Mouse (Mus musculus): ENCODE results near the gene Zscan26. TPM values are rescaled to one million over a fixed set of nuclear protein-coding genes. Genes with fewer than 3 reads are reported as not detected.
"Not testable (repeated sequence)": the region's sequence is repeated elsewhere in the genome, so short reads cannot be mapped to it uniquely, and the experiment has no call there.

Zscan26 gene
- polyA plus RNA-seq (2015; fragmentation: Nextera tagmentation; extraction: Ambion mirVana) = 28.0 and 29.7 TPM in 2 replicates

DNA sequence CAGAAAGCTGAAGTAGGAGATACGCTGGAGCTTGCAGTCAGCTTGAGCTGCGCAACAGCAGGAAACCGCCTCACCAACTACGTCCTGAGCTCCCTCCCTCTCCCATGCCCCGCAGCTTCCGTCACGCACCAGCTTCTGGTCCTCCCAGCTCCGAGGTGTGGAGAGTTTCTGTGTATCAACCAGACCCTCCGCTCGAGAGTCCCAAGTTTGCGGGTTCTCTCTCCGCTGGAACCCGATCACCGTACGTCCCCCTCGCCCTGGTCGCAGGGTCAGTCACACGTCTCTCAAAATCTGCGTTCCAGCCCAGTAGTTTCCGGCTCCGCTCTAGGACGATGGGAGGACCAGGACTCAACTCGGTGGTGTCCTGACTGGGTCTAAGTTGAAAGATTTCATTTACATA, at the start of gene Zscan26:
Gene Zscan26, minus strand, starts transcription at position 282 of the 400 bp plus-strand sequence.
- Histone ChIP-seq H3K27ac (replicated peaks) (peak within 1 kb of the TSS; percentile 79), H3K4me3 (peak within 1 kb of the TSS; percentile 72), H3K36me3 (peaks cover 20% of the 10 kb centered on the region), H3K9ac (peak within 1 kb of the TSS; percentile 84), H3K9me3 (no peaks in the 10 kb centered on the region), H3K27me3 (replicated peaks) (no peaks in the 10 kb centered on the region), H3K4me1 (peaks cover 34% of the 10 kb centered on the region), H3K4me2 (peak within 1 kb of the TSS; percentile 85)
- ATAC-seq (ENCODE audit: extremely low read depth, insufficient number of reproducible peaks, low FRiP score, low TSS enrichment) = peak; percentile 54; the same call in 1 of the 2 replicates
- under 1% methylated on average over 23 of the region's 23 CpGs for WGBS

DNA sequence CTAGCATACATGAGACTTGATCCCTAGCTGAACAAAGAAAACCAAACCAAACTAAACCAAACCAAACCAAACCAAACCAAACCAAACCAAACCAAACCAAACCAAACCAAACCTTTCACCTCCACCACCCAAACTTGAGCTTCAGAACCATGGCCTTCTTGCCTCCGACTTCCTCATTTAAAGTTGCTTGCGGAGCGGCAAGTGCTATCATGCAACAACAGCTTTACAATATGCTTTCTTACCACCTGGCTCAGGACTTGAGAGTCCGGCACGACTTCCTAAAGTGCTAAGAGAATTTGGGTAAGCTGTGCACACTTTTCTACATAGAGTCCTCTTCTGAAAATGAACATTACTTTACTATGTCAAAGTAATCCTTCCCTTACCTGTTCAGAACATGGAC, 48.8 kb upstream of the Zscan26 start:
- Histone ChIP-seq H3K4me3 (no peak overlapping the region), H3K9ac (no peak overlapping the region), H3K4me2 (no peak overlapping the region), H3K4me1 (0 out of 2 replicates have a peak, but pooled peaks cover 3% of the 10 kb centered on the region), H3K36me3 (no peaks in the 10 kb centered on the region), H3K27me3 (replicated peaks) (no peaks in the 10 kb centered on the region), H3K27ac (replicated peaks) (no peak overlapping the region), H3K9me3 (no peaks in the 10 kb centered on the region)
- ATAC-seq (ENCODE audit: extremely low read depth, insufficient number of reproducible peaks, low FRiP score, low TSS enrichment) = no peak
- 82% methylated on average over 5 of the region's 5 CpGs for WGBS

DNA sequence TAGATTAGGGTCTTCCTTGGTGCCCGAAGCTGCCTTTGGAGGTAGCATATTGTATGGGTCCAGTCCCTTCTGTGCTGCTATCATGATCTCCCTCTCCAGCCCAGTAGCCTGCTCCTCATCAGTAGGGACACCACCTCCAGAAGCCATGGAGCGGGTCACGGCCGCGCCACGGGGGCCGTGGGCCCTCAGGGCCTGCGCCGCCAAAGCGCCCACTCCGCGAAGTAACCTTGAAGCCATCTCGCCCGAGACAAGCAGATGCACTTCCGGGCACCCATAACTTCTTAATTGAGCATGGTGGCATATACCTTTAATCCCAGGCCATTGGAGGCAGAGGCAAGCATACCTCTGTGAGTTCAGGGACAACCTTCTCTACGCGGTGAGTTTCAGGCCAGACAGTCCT, 47.7 kb upstream of the Zscan26 start, which contains the start of gene Gm11273:
Gene Gm11273, minus strand, starts transcription at position 237 of the 400 bp plus-strand sequence.
- 86% methylated on average over 17 of the region's 17 CpGs for WGBS
- not testable (repeated sequence) for H3K9me3 ChIP-seq; H3K9ac ChIP-seq; H3K36me3 ChIP-seq; H3K4me3 ChIP-seq; H3K4me2 ChIP-seq; H3K27ac ChIP-seq (replicated peaks); H3K27me3 ChIP-seq (replicated peaks); ATAC-seq (ENCODE audit: extremely low read depth, insufficient number of reproducible peaks, low FRiP score, low TSS enrichment); H3K4me1 ChIP-seq

- Histone ChIP-seq H3K27me3 (replicated peaks) (no peaks in the 10 kb centered on the region), H3K27ac (replicated peaks) (no peak within 1 kb of the TSS), H3K4me1 (no peaks in the 10 kb centered on the region), H3K4me2 (no peak within 1 kb of the TSS), H3K36me3 (no peaks in the 10 kb centered on the region), H3K9me3 (no peaks in the 10 kb centered on the region), H3K4me3 (no peak within 1 kb of the TSS), H3K9ac (no peak within 1 kb of the TSS)
- ATAC-seq (ENCODE audit: extremely low read depth, insufficient number of reproducible peaks, low FRiP score, low TSS enrichment) = no peak
- 88% methylated on average over 21 of the region's 21 CpGs for WGBS
These were observed 41.5 kb upstream of the Zscan26 start, which contains the start of gene AK157302 for GRCm38 (mm10) chr13:21495080-21495479. Gene AK157302, plus strand, starts transcription at chr13:21495223.

DNA sequence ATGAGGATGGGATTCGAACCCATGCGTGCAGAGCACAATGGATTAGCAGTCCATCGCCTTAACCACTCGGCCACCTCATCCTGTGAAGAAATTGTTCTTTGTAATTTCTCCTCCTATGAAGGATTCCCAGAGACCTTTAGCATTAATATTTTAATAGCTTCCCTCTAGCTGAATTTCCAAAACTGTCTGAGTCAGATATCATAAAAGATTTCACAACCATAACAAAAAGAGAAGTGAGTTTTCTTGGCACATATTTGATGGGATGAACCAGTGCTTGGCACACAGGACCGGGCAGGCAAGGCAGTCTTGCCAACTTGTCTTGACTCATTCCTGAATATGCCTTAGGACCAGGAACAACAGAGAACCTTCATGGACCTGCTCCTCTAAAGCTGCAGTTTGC, 39.3 kb upstream of the Zscan26 start:
- Histone ChIP-seq H3K36me3 (no peaks in the 10 kb centered on the region), H3K4me2 (no peak overlapping the region), H3K27me3 (replicated peaks) (no peaks in the 10 kb centered on the region), H3K4me1 (no peaks in the 10 kb centered on the region), H3K4me3 (no peak overlapping the region), H3K9me3 (no peaks in the 10 kb centered on the region), H3K9ac (no peak overlapping the region), H3K27ac (replicated peaks) (no peak overlapping the region)
- ATAC-seq (ENCODE audit: extremely low read depth, insufficient number of reproducible peaks, low FRiP score, low TSS enrichment) = no peak
- WGBS = 85% methylated on average over 5 of the region's 5 CpGs

DNA sequence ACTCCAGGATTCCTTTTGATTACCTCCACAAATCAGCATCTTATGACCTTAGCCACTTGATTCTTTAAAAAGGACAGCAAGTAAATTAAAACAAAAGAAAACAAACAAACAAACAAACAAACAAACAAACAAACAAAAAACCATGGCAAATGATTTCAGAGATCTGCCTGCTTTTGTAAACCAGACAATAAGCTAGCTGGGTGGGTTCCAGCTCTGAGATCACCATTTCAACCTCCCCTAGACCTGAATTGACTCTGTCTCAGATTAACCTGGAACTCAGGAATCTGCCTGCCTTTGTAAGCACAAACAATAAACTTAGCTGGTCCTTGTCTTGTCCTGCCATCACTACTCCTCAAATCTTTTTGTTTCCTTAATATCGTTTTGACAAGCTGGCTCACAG, 33.4 kb upstream of the Zscan26 start:
- ATAC-seq (ENCODE audit: extremely low read depth, insufficient number of reproducible peaks, low FRiP score, low TSS enrichment) = no peak
- H3K4me3 ChIP-seq = no peak overlapping the region
- H3K9me3 ChIP-seq = 0 out of 2 replicates have a peak, but pooled peaks cover 8% of the 10 kb centered on the region
- H3K4me2 ChIP-seq = no peak overlapping the region
- peaks cover 19% of the 10 kb centered on the region for H3K36me3 ChIP-seq
- H3K27me3 ChIP-seq (replicated peaks) = no peaks in the 10 kb centered on the region
- 84% methylated on average over 1 of the region's 1 CpGs for WGBS
- peaks cover 3% of the 10 kb centered on the region; the same call in 1 of the 2 replicates for H3K4me1 ChIP-seq
- no peak overlapping the region for H3K9ac ChIP-seq
- no peak overlapping the region for H3K27ac ChIP-seq (replicated peaks)

GRCm38 (mm10) chr13:21478759-21479670, 25.5 kb upstream of the Zscan26 start, which contains the start of the genes Zkscan4 and Gm10065:
Gene Zkscan4, plus strand, starts transcription at chr13:21478907.
Gene Gm10065, minus strand, starts transcription at chr13:21479441.
- peak within 1 kb of the TSS; percentile 63 for H3K4me3 ChIP-seq
- H3K4me1 ChIP-seq = peaks cover 14% of the 10 kb centered on the region
- 3% methylated on average over 31 of the region's 31 CpGs for WGBS
- H3K27me3 ChIP-seq (replicated peaks); H3K9me3 ChIP-seq; H3K36me3 ChIP-seq: not testable (repeated sequence)
- peak within 1 kb of the TSS; percentile 84 for H3K9ac ChIP-seq
- peak; percentile 25; the same call in 1 of the 2 replicates for ATAC-seq (ENCODE audit: extremely low read depth, insufficient number of reproducible peaks, low FRiP score, low TSS enrichment)
- peak within 1 kb of the TSS; percentile 79 for H3K27ac ChIP-seq (replicated peaks)
- H3K4me2 ChIP-seq = peak within 1 kb of the TSS; percentile 72

DNA sequence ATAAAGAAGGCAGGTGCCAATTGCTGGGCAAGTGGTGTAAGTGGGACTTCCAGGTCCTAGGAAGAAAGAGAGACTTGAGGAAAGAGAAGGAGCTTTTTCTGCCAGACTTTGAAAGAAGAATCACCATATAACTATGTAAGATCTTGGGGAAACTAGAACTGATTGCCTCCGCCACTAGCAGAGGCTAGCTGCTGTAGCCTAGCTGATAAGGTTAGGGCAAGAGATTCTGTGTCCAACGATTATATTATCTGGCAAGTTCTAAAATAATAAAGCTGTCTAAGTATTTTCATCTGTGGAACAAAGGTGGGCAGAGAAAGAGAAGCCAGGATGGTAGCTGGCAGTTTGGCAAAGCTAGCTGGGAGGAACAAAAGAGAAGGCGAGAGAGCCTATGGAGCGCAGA, 18.9 kb upstream of the Zscan26 start:
- H3K27me3 ChIP-seq (replicated peaks) = no peaks in the 10 kb centered on the region; the same call in 1 of the 2 replicates
- H3K4me3 ChIP-seq = no peak overlapping the region
- H3K4me1 ChIP-seq = peaks cover 11% of the 10 kb centered on the region
- ATAC-seq (ENCODE audit: extremely low read depth, insufficient number of reproducible peaks, low FRiP score, low TSS enrichment) = no peak
- H3K4me2 ChIP-seq = no peak overlapping the region
- H3K9me3 ChIP-seq = no peaks in the 10 kb centered on the region
- H3K9ac ChIP-seq = no peak overlapping the region
- H3K36me3 ChIP-seq = no peaks in the 10 kb centered on the region
- WGBS = 26% methylated on average over 4 of the region's 4 CpGs
- H3K27ac ChIP-seq (replicated peaks) = no peak overlapping the region

DNA sequence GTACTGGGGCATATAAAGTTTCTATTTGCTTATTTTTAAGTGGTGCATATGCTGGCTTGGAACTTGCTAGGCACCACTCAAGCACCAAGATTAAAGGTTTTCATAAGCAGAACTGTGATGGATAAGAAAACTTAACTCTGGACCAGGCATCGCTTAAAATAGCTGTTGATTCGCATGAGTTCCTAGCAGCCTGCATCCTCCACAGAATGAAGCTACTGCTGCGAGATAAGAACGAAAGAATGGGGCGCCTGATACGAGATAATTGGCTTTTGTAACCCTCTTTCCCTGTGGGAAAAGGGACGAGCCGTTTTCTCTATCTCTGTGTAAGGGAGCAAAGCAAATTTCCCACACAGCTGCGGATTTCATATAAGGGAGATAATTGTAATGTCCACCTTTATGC, 15.6 kb upstream of the Zscan26 start:
- Histone ChIP-seq H3K4me1 (peaks cover 11% of the 10 kb centered on the region), H3K4me3 (peak overlapping the region; percentile 63), H3K9ac (peak overlapping the region; percentile 81), H3K27ac (replicated peaks) (no peak overlapping the region), H3K9me3 (no peaks in the 10 kb centered on the region), H3K4me2 (peak overlapping the region; percentile 84), H3K27me3 (replicated peaks) (no peaks in the 10 kb centered on the region; the same call in 1 of the 2 replicates), H3K36me3 (no peaks in the 10 kb centered on the region)
- ATAC-seq (ENCODE audit: extremely low read depth, insufficient number of reproducible peaks, low FRiP score, low TSS enrichment) = no peak
- WGBS = 6% methylated on average over 9 of the region's 9 CpGs

GRCm38 (mm10) chr13:21468061-21469019, 14.8 kb upstream of the Zscan26 start, which contains the start of gene Nkapl:
Gene Nkapl, minus strand, starts transcription at chr13:21468509.
- peak within 1 kb of the TSS; percentile 81 for H3K9ac ChIP-seq
- peak within 1 kb of the TSS; percentile 55 for H3K27ac ChIP-seq (replicated peaks)
- no peaks in the 10 kb centered on the region; the same call in 1 of the 2 replicates for H3K27me3 ChIP-seq (replicated peaks)
- no peaks in the 10 kb centered on the region for H3K36me3 ChIP-seq
- H3K4me2 ChIP-seq = peak within 1 kb of the TSS; percentile 84
- peaks cover 11% of the 10 kb centered on the region for H3K4me1 ChIP-seq
- ATAC-seq (ENCODE audit: extremely low read depth, insufficient number of reproducible peaks, low FRiP score, low TSS enrichment) = peak; percentile 93
- WGBS = under 1% methylated on average over 54 of the region's 54 CpGs
- H3K4me3 ChIP-seq = peak within 1 kb of the TSS; percentile 63
- no peaks in the 10 kb centered on the region for H3K9me3 ChIP-seq
